Mouse (Mus musculus): Measurements from ENCODE around the gene Nup210.
"Not testable (repeated sequence)": the region's sequence is repeated elsewhere in the genome, so short reads cannot be mapped to it uniquely, and the experiment has no call there.

Gene Nup210

GRCm38 (mm10) chr6:91104765-91105399 is 11.7 kb downstream of the Nup210 start:
- no peak for DNase-seq (ENCODE audit: low spot score in 2 of 2)

GRCm38 (mm10) chr6:91103421-91103820 is 13.2 kb downstream of the Nup210 start:
- DNase-seq (ENCODE audit: low spot score in 2 of 2), result not testable (repeated sequence)

- DNase-seq (ENCODE audit: low spot score in 2 of 2), result no peak
Measured at GRCm38 (mm10) chr6:91100621-91101020, 16.0 kb downstream of the Nup210 start.

GRCm38 (mm10) chr6:91097879-91098278 is 18.8 kb downstream of the Nup210 start:
- no peak for DNase-seq (ENCODE audit: low spot score in 2 of 2)

GRCm38 (mm10) chr6:91095072-91095601 is 21.5 kb downstream of the Nup210 start:
- no peak for DNase-seq (ENCODE audit: low spot score in 2 of 2)

- no peak for DNase-seq (ENCODE audit: low spot score in 2 of 2)
Measured at GRCm38 (mm10) chr6:91092216-91092899, 24.3 kb downstream of the Nup210 start.

GRCm38 (mm10) chr6:91085114-91085892 is 31.3 kb downstream of the Nup210 start:
- peak in 1 of 2 experiments; percentile 62 for DNase-seq (ENCODE audit: low spot score in 2 of 2)

GRCm38 (mm10) chr6:91080033-91080432 is 36.6 kb downstream of the Nup210 start:
- no peak for DNase-seq (ENCODE audit: low spot score in 2 of 2)

- no peak for DNase-seq (ENCODE audit: low spot score in 2 of 2)
Measured at GRCm38 (mm10) chr6:91076249-91076648, 40.4 kb downstream of the Nup210 start.

- DNase-seq (ENCODE audit: low spot score in 2 of 2), result no peak
Measured at GRCm38 (mm10) chr6:91068511-91068910, 48.1 kb downstream of the Nup210 start.

- DNase-seq (ENCODE audit: low spot score in 2 of 2), result no peak
Measured at GRCm38 (mm10) chr6:91067048-91067447, 49.6 kb downstream of the Nup210 start.

GRCm38 (mm10) chr6:91061296-91061695 is 55.3 kb downstream of the Nup210 start:
- no peak for DNase-seq (ENCODE audit: low spot score in 2 of 2)

- peak; percentile 25 to 56 for DNase-seq (ENCODE audit: low spot score in 2 of 2)
Measured at GRCm38 (mm10) chr6:91059711-91060110, 56.9 kb downstream of the Nup210 start.

- no peak for DNase-seq (ENCODE audit: low spot score in 2 of 2)
Measured at GRCm38 (mm10) chr6:91057989-91058388, 58.6 kb downstream of the Nup210 start.

- DNase-seq (ENCODE audit: low spot score in 2 of 2), result no peak
Measured at GRCm38 (mm10) chr6:91056348-91056747, 60.3 kb downstream of the Nup210 start.

GRCm38 (mm10) chr6:91052572-91052971 is 64.1 kb downstream of the Nup210 start:
- DNase-seq (ENCODE audit: low spot score in 2 of 2), result no peak

- DNase-seq (ENCODE audit: low spot score in 2 of 2), result no peak
Measured at GRCm38 (mm10) chr6:91048019-91048418, 68.6 kb downstream of the Nup210 start.

- no peak for DNase-seq (ENCODE audit: low spot score in 2 of 2)
Measured at GRCm38 (mm10) chr6:91047434-91047833, 69.2 kb downstream of the Nup210 start.

- no peak for DNase-seq (ENCODE audit: low spot score in 2 of 2)
Measured at GRCm38 (mm10) chr6:91046184-91046583, 70.4 kb downstream of the Nup210 start.

GRCm38 (mm10) chr6:91044628-91045331 is 71.8 kb downstream of the Nup210 start:
- no peak for DNase-seq (ENCODE audit: low spot score in 2 of 2)

GRCm38 (mm10) chr6:91041287-91041686 is 75.3 kb downstream of the Nup210 start:
- DNase-seq (ENCODE audit: low spot score in 2 of 2), result no peak

- no peak for DNase-seq (ENCODE audit: low spot score in 2 of 2)
Measured at GRCm38 (mm10) chr6:91028256-91028655, 88.4 kb downstream of the Nup210 start.

Data from thymus, postnatal 10 days (tissue).